Mouse (Mus musculus) embryonic facial prominence, embryonic 14.5 days (tissue): Measurements from ENCODE around the gene Ggcx. TPM values are rescaled to one million over a fixed set of nuclear protein-coding genes. Genes with fewer than 3 reads are reported as not detected.
A peak's percentile ranks its signal among the peaks of the same experiment; 100 is the strongest.
"Not testable (repeated sequence)": the region's sequence is repeated elsewhere in the genome, so short reads cannot be mapped to it uniquely, and the experiment has no call there.

Source experiments
- ATAC-seq: fragments of 200-750 bp; cut with Nextera tagmentation; 2 replicates; pipeline ENCODE4 v1.8.0; 2017; ENCODE audit warnings: low read depth, moderate number of reproducible peaks, moderate TSS enrichment
- DNase-seq: peaks from one replicate; pipeline ENCODE4 v3.0.0-alpha.2; 2015; ENCODE audit warnings: low spot score
- H3K27ac ChIP-seq: fragments of 300-500 bp; sonication (generic); replicated peaks from 2 replicates; pipeline ENCODE4 v1.5.1; 2014; ENCODE audit warnings: low read depth, mild to moderate bottlenecking, low read length, moderate library complexity
- H3K27me3 ChIP-seq: fragments of 300-500 bp; sonication (generic); replicated peaks from 2 replicates; pipeline ENCODE4 v1.6.1; 2014; ENCODE audit warnings: low read length; ENCODE audit not compliant: control insufficient read depth, insufficient read depth
- H3K36me3 ChIP-seq: fragments of 300-500 bp; sonication (generic); 2 replicates; pipeline ENCODE4 v1.6.1; 2014; ENCODE audit warnings: low read length, mixed read lengths; ENCODE audit not compliant: control insufficient read depth, insufficient read depth
- H3K4me1 ChIP-seq: fragments of 300-500 bp; sonication (generic); 2 replicates; pipeline ENCODE4 v1.6.1; 2014; ENCODE audit warnings: antibody characterized with exemption, low read length; ENCODE audit not compliant: control insufficient read depth, insufficient read depth
- H3K4me2 ChIP-seq: fragments of 300-500 bp; sonication (generic); 2 replicates; pipeline ENCODE4 v1.6.1; 2014; ENCODE audit warnings: low read depth, mild to moderate bottlenecking, low read length, moderate library complexity, mixed read lengths
- H3K4me3 ChIP-seq: fragments of 300-500 bp; sonication (generic); 2 replicates; pipeline ENCODE4 v1.5.1; 2014; ENCODE audit warnings: low read depth, mild to moderate bottlenecking, low read length
- H3K9ac ChIP-seq: fragments of 300-500 bp; sonication (generic); 2 replicates; pipeline ENCODE4 v1.6.1; 2014; ENCODE audit warnings: low read depth, mild to moderate bottlenecking, low read length, moderate library complexity, mixed read lengths
- H3K9me3 ChIP-seq: fragments of 300-500 bp; sonication (generic); 2 replicates; pipeline ENCODE4 v1.6.1; 2016; ENCODE audit warnings: low read length; ENCODE audit not compliant: control insufficient read depth
- WGBS: fragments of 180-500 bp; shearing (Covaris S2); extraction: QIAGEN DNeasy Blood & Tissue Kit; methylation state at CpG from one replicate; pipeline ENCODE4 v1.1.7; 2014; 5-methylcytosine and 5-hydroxymethylcytosine counted together
- polyA plus RNA-seq: library from polyadenylated mRNA; unstranded; fragments of >200 nt; fragmentation: Nextera tagmentation; extraction: Ambion mirVana; gene quantifications from 2 replicates; pipeline ENCODE4 v1.2.1, GENCODE M21; 2014

Ggcx gene
- polyA plus RNA-seq, 1 experiment from 2014 or later: 15.7 TPM

DNA sequence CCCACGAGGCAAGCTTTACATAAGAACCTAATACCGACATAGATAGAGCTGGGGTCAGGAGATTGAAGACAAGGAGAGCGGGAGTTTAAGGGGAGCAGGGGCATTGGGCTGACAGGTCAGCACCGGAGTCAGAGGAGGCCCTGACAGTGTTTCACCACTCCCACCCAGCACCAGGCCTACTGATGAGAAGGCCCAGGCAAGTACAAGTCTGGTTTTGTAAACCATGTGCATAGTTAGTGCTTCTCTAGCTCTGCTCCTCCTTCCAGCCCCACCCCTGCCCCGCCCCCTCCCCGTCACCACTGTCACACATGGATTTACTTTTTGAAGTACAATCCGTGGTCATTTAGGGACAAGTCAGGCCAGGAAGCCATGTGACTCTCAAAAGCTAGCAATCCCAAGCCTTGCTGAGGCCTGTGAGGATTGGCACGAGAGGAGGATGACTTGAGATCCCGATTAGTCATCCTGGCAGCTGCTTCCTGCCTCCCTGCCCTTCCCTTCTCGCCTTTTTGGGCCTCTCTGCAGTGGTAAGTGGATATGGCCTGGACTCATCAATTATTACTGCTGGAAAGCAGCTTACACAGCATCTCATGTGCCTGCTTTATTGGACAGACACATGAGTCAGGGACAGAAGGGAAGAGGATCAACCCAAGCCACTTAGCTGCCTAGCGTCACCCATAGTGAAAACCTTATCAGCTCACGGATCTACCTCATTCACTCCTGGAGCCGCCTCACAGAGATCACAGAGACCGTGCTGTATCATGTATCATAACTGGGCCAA, 59.3 kb downstream of the Ggcx start:
- H3K9me3 ChIP-seq: no peaks in the 10 kb centered on the region
- no peak overlapping the region for H3K4me3 ChIP-seq
- peak overlapping the region; percentile 24; the same call in 1 of the 2 replicates for H3K27ac ChIP-seq
- ATAC-seq (peak; percentile 86), DNase-seq (peak; percentile 87)
- peaks cover 4% of the 10 kb centered on the region for H3K4me1 ChIP-seq
- no peak overlapping the region; the same call in 1 of the 2 replicates for H3K9ac ChIP-seq
- no peaks in the 10 kb centered on the region for H3K27me3 ChIP-seq
- 52% methylated on average over 14 of the region's 14 CpGs for WGBS
- H3K36me3 ChIP-seq: no peaks in the 10 kb centered on the region
- H3K4me2 ChIP-seq: no peak overlapping the region

- H3K27me3 ChIP-seq: no peaks in the 10 kb centered on the region
- peaks cover 4% of the 10 kb centered on the region for H3K4me1 ChIP-seq
- H3K9ac ChIP-seq: no peak overlapping the region
- no peak overlapping the region for H3K4me3 ChIP-seq
- H3K36me3 ChIP-seq: no peaks in the 10 kb centered on the region
- no peak overlapping the region for H3K4me2 ChIP-seq
- 77% methylated on average over 4 of the region's 4 CpGs for WGBS
- no peak overlapping the region for H3K27ac ChIP-seq
- ATAC-seq (no peak), DNase-seq (no peak)
- no peaks in the 10 kb centered on the region for H3K9me3 ChIP-seq
These were observed 61.3 kb downstream of the Ggcx start for GRCm38 (mm10) chr6:72475221-72475985.

- ATAC-seq: no peak
- Histone ChIP-seq H3K9me3 (no peaks in the 10 kb centered on the region), H3K9ac (no peak overlapping the region)
These were observed 62.7 kb downstream of the Ggcx start for GRCm38 (mm10) chr6:72476836-72477235.

DNA sequence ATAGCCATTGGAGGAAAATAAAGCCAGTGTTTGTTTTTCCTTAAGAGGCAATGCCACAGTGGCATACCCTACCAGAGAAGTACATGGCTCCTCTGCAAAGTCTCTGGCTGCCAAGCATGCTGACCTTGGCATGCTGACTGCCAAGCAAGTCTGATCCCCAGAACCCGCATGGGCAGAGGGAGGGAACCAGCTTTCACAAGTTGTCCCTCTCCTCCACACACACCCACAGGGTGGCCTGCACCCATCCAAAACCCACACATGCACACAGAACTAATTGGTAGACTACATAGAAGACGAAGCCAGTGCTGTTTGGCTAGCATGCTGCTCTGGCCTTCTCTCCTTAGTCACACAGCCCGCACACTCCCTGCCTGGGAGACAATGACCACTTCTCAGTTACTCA, 63.5 kb downstream of the Ggcx start:
- ATAC-seq (no peak), DNase-seq (no peak)
- peaks cover 4% of the 10 kb centered on the region for H3K4me1 ChIP-seq
- no peak overlapping the region for H3K4me3 ChIP-seq
- no peak overlapping the region for H3K4me2 ChIP-seq
- no peaks in the 10 kb centered on the region for H3K36me3 ChIP-seq
- WGBS: 91% methylated on average over 3 of the region's 3 CpGs
- no peaks in the 10 kb centered on the region for H3K9me3 ChIP-seq
- H3K27ac ChIP-seq: no peak overlapping the region
- no peak overlapping the region for H3K9ac ChIP-seq
- no peaks in the 10 kb centered on the region for H3K27me3 ChIP-seq

More at GRCm38 (mm10) chr6:72476836-72477235, 62.7 kb downstream of the Ggcx start:
- H3K36me3 ChIP-seq: no peaks in the 10 kb centered on the region
- H3K27me3 ChIP-seq: no peaks in the 10 kb centered on the region
- H3K27ac ChIP-seq: no peak overlapping the region
- WGBS: 91% methylated on average over 5 of the region's 5 CpGs
- H3K4me1 ChIP-seq: peaks cover 4% of the 10 kb centered on the region
- no peak overlapping the region for H3K4me3 ChIP-seq
- DNase-seq: no peak
- H3K4me2 ChIP-seq: no peak overlapping the region

GRCm38 (mm10) chr6:72478691-72479090, 64.6 kb downstream of the Ggcx start:
- H3K4me3 ChIP-seq, H3K27me3 ChIP-seq, H3K9me3 ChIP-seq, H3K4me2 ChIP-seq, H3K4me1 ChIP-seq, H3K36me3 ChIP-seq, H3K27ac ChIP-seq, H3K9ac ChIP-seq, DNase-seq, ATAC-seq: not testable (repeated sequence)
- WGBS: 77% methylated on average over 3 of the region's 3 CpGs

GRCm38 (mm10) chr6:72479645-72480421, 65.7 kb downstream of the Ggcx start:
- Histone ChIP-seq H3K9me3 (no peaks in the 10 kb centered on the region), H3K27me3 (no peaks in the 10 kb centered on the region), H3K27ac (no peak overlapping the region), H3K4me1 (no peaks in the 10 kb centered on the region), H3K4me2 (no peak overlapping the region), H3K4me3 (no peak overlapping the region), H3K9ac (no peak overlapping the region), H3K36me3 (no peaks in the 10 kb centered on the region)
- no peak for ATAC-seq
- no peak for DNase-seq
- 90% methylated on average over 12 of the region's 12 CpGs for WGBS

DNA sequence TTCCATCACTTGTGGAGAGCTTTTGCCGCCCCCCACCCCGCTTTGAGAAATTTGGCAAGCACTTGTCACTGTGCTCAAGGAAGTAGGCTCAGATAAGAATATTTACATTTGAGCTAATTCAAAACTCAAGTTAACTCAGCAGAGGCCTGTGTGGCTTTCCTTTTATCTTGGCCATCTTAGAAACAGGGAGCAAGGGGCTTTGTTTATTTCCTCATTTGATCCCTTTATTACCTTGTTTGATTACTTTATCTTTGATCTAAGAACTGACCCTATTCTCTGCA, 66.3 kb downstream of the Ggcx start:
- H3K27ac ChIP-seq: no peak overlapping the region
- no peaks in the 10 kb centered on the region for H3K9me3 ChIP-seq
- no peaks in the 10 kb centered on the region for H3K4me1 ChIP-seq
- H3K4me3 ChIP-seq: no peak overlapping the region
- no peak overlapping the region for H3K4me2 ChIP-seq
- 86% methylated on average over 2 of the region's 2 CpGs for WGBS
- no peaks in the 10 kb centered on the region for H3K36me3 ChIP-seq
- ATAC-seq (no peak), DNase-seq (no peak)
- no peak overlapping the region for H3K9ac ChIP-seq
- H3K27me3 ChIP-seq: no peaks in the 10 kb centered on the region
